Mouse (Mus musculus): ENCODE data around the gene Olfr325. TPM values are rescaled to one million over a fixed set of nuclear protein-coding genes. Genes with fewer than 3 reads are reported as not detected.
"Not testable (repeated sequence)": the region's sequence is repeated elsewhere in the genome, so short reads cannot be mapped to it uniquely, and the experiment has no call there.

Gene Olfr325
- not detected in 2 replicates for total RNA-seq (2021)
- long read RNA-seq = 0 reads

DNA sequence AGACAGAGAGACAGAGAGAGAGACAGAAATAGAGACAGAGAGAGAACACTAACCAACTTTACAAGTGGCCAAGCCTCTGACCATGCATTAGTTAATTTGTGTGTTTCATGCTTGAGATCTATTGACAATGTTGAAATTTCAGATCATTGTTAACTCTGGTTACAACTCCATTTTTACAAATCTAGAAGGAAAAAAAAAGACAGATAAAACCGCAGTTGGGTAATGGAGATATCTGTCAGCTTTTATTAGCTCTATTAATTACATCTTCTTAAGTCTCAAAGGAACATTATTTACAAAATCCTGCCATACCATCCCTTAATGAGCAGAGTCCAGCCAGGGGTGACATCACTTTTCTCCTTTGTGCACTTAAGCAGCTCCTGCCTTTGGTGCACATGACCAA lies at the start of gene Olfr325:
Olfr325 (plus strand) TSS at position 301 of the 400 bp plus-strand sequence.
- DNase-seq = no peak

- DNase-seq = not testable (repeated sequence)
These were observed 42.8 kb upstream of the Olfr325 start, which contains the start of gene Olfr330 for GRCm38 (mm10) chr11:58534736-58535135. Olfr330 (minus strand) TSS chr11:58534836.

DNA sequence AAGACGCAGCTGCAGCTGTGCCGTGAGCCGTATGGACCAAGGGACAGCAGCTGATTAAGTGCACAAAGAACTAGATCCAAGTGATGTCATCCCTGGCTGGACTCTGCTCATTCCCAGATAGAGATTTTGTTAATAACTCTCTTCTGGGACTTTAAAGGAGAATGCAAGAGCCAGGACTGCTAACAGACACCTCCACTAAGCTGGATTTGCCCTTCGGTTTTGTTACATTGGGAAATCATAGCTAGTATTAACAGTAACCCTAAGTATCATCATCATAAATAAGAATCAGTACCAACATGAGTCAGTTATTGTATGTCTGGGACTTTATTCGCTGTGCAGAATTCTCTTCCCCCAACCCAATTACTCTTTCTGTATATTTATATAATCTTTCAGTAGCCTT lies 31.2 kb upstream of the Olfr325 start, which contains the start of gene Olfr329-ps:
Olfr329-ps (minus strand) TSS at position 101 of the 400 bp plus-strand sequence.
- DNase-seq = no peak

- DNase-seq = no peak
These were observed 22.0 kb upstream of the Olfr325 start, which contains the start of gene Olfr328 for GRCm38 (mm10) chr11:58555536-58555935. Olfr328 (minus strand) TSS chr11:58555636.

- DNase-seq = no peak
These were observed 7.1 kb upstream of the Olfr325 start, which contains the start of gene Olfr224 for GRCm38 (mm10) chr11:58570405-58570804. Olfr224 (minus strand) TSS chr11:58570553.

DNA sequence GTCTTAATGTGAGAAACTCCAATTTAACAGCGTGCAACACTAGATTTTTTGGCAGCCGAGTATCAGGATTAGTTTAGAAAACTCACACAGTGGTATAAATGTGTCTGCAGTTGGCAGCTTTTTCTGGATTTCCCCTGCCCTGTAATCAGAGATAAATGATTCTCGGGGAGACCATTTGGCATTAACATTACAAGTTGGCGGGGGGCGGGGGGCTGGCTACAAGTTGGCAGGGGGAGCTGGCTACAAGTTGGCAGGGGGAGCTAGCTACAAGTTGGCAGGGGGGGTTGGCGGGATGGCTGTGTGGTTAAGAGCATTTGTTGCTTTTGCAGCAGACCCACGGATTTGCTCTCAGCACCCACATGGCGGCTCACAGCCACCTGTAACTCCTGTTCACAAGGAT lies 1.1 kb downstream of the Olfr325 start:
- no peak for DNase-seq

GRCm38 (mm10) chr11:58587898-58588348 lies 10.4 kb downstream of the Olfr325 start:
- DNase-seq = peak; percentile 45

DNA sequence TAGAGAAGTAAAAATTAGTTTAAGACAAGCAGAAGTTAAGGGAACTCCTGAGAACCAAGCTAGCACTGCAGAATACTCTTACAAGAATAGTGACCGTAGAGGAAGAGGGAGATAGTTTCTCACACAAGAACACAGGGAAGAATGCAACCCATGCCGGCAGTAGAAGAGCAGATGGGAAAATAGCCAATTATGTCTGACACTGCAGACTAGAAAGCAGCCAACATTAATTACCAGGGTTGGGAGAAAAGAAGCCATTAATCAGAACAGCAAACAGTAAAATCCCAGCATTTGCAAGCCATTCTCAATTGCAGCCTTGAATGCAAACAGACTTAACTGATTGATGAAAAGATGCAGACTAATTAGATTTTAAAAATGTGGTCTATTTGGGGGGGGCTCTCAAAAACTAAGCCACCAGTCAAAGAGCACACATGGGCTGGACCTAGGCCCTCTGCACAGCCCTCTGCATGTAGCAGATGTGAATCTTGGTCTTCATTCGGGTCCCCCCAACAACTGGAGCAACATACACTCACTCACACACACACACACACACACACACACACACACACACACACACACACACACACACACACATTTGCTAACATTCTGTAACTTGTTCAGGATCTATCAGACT lies 11.2 kb downstream of the Olfr325 start:
- DNase-seq = no peak

DNA sequence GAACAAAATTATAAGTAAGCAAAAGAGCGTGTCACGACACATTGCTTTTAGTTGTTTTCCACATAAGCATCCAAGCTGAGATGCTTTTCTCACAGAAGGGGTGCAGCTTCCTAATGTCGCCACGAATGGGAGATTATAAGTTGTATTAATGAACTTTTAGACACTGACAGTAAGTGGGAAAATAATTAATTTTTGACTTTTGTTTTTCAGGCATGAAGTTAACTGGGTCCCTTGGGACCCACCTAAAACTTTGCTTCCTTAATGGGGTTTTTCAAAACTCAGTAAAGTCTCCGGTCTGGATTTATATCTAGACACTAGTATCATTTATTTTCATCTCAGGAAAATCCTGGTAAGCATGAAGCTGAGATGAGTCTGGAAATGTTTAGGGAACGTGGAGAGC lies 17.3 kb downstream of the Olfr325 start, which contains the start of gene Olfr324:
Olfr324 (plus strand) TSS at position 301 of the 400 bp plus-strand sequence.
- no peak for DNase-seq

DNA sequence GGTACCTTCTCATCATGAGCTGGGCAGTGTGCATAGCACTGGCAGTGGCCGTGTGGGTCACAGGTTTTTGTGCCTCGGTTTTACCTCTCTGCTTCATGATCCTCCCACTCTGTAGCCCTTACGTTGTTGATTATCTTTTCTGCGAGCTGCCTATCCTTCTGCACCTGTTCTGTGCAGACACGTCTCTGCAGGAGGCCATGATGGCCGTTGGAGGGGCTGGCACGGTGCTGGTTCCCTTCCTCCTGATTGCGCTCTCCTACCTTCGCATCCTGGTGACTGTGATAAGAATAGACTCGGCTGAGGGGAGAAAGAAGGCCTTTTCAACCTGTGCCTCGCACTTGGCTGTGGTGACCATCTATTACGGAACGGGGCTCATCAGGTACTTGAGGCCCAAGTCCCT lies 20.3 kb downstream of the Olfr325 start:
- DNase-seq = no peak

DNA sequence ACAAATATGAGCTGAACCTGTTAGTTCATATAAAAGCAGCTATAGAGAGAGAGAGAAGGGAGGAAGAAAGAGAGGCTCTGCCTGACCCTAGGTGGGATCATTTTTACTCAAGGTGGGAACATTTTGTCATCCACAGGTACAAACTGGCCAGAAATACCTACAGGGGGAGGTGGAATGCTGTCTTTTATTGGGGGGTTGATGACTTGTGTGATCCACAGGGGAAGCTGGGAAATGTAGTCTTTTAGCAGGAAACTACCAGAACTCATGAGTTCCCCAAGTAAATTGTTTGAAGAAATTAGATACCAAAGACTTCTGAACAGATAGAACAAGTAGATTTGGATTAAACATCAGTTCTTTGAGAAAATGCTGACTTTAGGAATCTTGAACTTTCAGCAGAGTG lies 24.5 kb downstream of the Olfr325 start:
- DNase-seq = no peak

GRCm38 (mm10) chr11:58602800-58603560 lies 25.4 kb downstream of the Olfr325 start:
- DNase-seq = no peak

- no peak for DNase-seq
These were observed 27.2 kb downstream of the Olfr325 start for GRCm38 (mm10) chr11:58604688-58605087.

DNA sequence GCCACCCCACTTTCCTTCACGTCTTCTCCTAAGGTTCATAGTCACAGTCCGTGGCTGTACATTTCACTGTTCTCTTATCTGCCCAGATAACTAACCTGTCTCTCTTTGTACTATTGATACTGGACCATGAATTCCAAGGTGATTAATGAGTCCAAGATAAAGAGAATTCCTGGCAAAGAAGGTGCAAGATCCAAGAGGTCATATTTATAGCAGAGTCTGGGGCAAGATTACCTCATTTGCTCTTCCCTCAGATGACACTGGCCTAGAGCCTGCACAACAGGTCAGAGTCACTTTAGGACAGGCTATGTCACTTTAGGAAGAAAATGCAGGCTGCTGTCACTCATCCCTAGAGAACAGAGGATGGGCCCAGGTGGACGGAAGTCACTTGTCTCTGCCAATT lies 27.7 kb downstream of the Olfr325 start:
- DNase-seq = no peak

GRCm38 (mm10) chr11:58606177-58606919 lies 28.8 kb downstream of the Olfr325 start:
- DNase-seq = no peak

GRCm38 (mm10) chr11:58607030-58607429 lies 29.5 kb downstream of the Olfr325 start:
- no peak for DNase-seq

DNA sequence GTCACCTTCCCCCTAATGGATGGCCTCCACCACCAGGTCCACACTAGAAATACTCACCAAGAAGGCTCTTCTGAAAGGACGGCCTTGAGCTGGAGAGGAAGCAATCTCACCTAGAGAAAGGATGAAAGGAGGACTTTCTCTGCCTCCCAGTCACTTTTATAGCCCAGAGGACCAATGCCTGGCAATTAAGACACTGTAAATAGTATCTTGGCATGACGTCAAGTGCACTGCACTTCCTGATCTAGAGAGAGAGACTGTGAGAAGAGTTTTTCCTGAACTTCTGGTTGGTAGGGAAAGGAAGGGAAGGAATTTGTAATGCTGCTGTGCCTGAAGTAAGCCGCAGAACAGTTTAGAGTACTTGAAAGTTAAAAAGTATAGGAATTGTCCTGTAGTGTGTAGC lies 35.8 kb downstream of the Olfr325 start:
- DNase-seq = no peak

DNA sequence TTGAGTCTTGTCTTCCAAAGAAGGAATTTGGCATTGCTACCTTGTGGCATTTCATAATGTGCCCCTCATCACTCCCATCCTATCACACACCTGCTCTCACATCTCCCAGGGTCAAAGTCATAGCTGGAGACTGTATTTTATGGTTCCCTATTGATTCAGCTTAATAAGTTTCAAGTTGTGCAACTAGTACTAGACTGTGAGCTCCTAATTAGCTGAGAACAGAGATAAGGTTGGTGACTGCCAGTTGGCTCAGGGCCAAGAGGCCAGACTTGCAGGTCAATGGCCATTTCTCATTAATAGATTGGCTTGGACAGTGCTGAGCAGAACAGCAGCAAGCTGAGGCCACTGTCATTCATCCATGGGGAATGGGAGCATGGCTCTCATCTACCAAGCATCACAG lies 37.0 kb downstream of the Olfr325 start:
- no peak for DNase-seq

GRCm38 (mm10) chr11:58615975-58616374 lies 38.4 kb downstream of the Olfr325 start, which contains the start of gene 2210407C18Rik:
2210407C18Rik (minus strand) TSS chr11:58616075.
- no peak for DNase-seq

DNA sequence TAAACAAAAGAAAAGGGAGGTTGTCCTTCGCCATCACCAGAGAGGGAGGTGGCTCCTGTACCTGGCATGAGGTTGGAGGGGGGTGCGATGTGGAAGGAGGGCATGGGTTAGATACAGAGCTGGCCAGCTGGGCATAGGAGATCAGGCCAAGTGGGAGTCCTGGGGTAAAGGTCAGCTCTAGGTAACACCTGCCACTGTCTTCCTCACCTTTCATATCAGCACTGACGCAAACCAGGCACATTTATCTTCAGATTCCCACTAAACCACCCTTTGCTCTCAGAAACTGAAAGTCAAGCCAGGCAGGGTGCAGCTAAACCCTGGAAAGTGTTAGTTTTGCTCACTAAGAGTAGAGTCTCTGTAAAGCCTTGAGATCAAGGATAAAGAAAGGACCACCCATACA lies 40.8 kb downstream of the Olfr325 start:
- no peak for DNase-seq

GRCm38 (mm10) chr11:58618793-58619192 lies 41.3 kb downstream of the Olfr325 start:
- no peak for DNase-seq

- DNase-seq = no peak
These were observed 48.6 kb downstream of the Olfr325 start for GRCm38 (mm10) chr11:58626146-58626545.
